Mouse (Mus musculus): Measurements from ENCODE around the gene Fbln1. TPM values are rescaled to one million over a fixed set of nuclear protein-coding genes. Genes with fewer than 3 reads are reported as not detected.

The Fbln1 gene
- total RNA-seq, 2 experiments from 2014 or later: 44.1 to 46.3 TPM

Other genes with a start within 250 kb of the Fbln1 start
- 10 to 100 TPM; 38.6 to 47.8 TPM for gene 5031439G07Rik, start 217.4 kb upstream of the Fbln1 start, total RNA-seq (2021)
- gene Upk3a, start 188.8 kb upstream of the Fbln1 start, total RNA-seq (2021): not detected
- 10 to 100 TPM; 14.6 to 15.5 TPM for gene Fam118a, start 177.0 kb upstream of the Fbln1 start, total RNA-seq (2021)
- gene Smc1b, start 74.0 kb upstream of the Fbln1 start, total RNA-seq (2021): under 1 TPM; 0.27 to 0.33 TPM
- gene Ribc2, start 73.9 kb upstream of the Fbln1 start, total RNA-seq (2021): not detected
- 100 to 1,000 TPM; 107 to 110 TPM for gene Atxn10, start 130.3 kb downstream of the Fbln1 start, total RNA-seq (2021)